ENCODE assay signal across 9 mouse cellular contexts in the genomic region with DNA sequence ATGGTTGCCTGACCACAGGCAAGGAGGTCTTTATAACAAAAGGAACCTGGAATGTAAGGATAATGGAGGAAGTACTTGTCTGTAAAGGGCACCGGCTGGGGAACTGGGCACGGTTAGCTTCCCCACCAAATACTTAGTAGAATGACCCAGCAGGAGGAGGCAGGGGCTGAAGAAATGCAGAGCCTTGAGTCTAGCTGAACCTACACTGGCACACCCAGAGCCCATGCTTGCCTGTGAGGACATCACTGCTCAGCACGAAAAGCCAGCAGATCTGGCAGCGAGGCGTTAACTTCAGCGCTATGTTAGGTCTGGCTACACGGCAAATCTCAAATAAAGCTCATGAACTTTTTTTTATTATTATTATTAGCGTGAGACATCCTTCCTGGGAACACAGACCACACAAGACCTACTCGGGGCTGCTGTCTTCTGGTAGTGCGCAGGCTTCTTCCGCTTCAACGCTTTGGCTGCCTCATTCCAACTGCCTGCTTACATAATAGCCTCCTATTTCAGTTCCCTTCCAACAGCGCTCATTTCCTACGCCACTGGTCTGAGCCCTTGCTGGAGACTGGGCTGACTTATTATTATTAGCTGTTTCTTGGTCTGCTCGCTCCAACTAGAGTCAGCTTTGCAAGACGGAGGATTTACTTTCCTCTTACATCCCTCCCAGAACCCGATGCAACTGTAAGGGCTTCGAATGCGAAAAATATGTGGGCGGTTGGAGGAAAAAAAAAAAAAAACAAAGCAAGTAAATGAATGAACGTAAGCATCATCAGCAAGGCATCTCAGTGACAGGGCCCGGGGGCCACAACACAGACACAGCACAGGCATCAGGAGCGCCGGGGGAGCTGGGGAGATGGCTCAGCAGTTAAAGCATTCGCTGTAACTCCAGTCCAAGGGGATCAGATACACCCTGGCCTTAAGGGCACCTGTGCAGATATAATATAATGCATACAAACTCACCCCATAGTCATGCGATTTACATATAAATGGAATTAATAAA.
DNase-seq lines count a peak whose midpoint lies in the region; ATAC-seq lines count a peak whose summit lies in the region.
"Had no signal": no experiment of that assay in that cellular context is flagged by ENCODE, and none has a peak within 500 bp of the region (broad histone marks: within the 10 kb centered on the region; RNA-seq: fewer than 3 reads in every experiment).

No protein-coding gene starts in this region.

- H3K27me3 ChIP-seq in kidney, embryonic 14.5 days (ENCODE audit: control insufficient read depth, insufficient read depth, low read length) = no peaks in the 10 kb centered on the region
- peaks cover 4% of the 10 kb centered on the region; the same call in 1 of the 2 replicates for H3K27me3 ChIP-seq in embryonic facial prominence, embryonic 13.5 days
- H3K27me3 ChIP-seq in midbrain, embryonic 14.5 days (ENCODE audit: control insufficient read depth, insufficient read depth, low read length) = no peaks in the 10 kb centered on the region

- no peak overlapping the region for H3K27ac ChIP-seq in kidney, embryonic 14.5 days (ENCODE audit: low read depth, low read length)
- H3K27ac ChIP-seq in embryonic facial prominence, embryonic 13.5 days = peak overlapping the region; percentile 49; the same call in 1 of the 2 replicates
- no peak overlapping the region for H3K27ac ChIP-seq in midbrain, embryonic 14.5 days (replicated peaks; ENCODE audit: low read depth, low read length)

- H3K9me3 ChIP-seq in kidney, embryonic 14.5 days (ENCODE audit: control insufficient read depth, low read length) = no peaks in the 10 kb centered on the region
- H3K9me3 ChIP-seq in embryonic facial prominence, embryonic 13.5 days = no peaks in the 10 kb centered on the region
- no peaks in the 10 kb centered on the region for H3K9me3 ChIP-seq in midbrain, embryonic 14.5 days (ENCODE audit: control insufficient read depth, low read length)

- peaks cover 8% of the 10 kb centered on the region; the same call in 1 of the 2 replicates for H3K4me1 ChIP-seq in kidney, embryonic 14.5 days (ENCODE audit: control insufficient read depth, insufficient read depth, low read length)
- peaks cover 65% of the 10 kb centered on the region for H3K4me1 ChIP-seq in embryonic facial prominence, embryonic 13.5 days
- H3K4me1 ChIP-seq in midbrain, embryonic 14.5 days (ENCODE audit: control insufficient read depth, insufficient read depth, low read length) = no peaks in the 10 kb centered on the region; the same call in 1 of the 2 replicates

- H3K36me3 ChIP-seq in kidney, embryonic 14.5 days (ENCODE audit: control insufficient read depth, insufficient read depth, low read length) = no peaks in the 10 kb centered on the region
- no peaks in the 10 kb centered on the region for H3K36me3 ChIP-seq in embryonic facial prominence, embryonic 13.5 days
- H3K36me3 ChIP-seq in midbrain, embryonic 14.5 days (ENCODE audit: control insufficient read depth, insufficient read depth, low read length) = no peaks in the 10 kb centered on the region
- H3K36me3 ChIP-seq: G1E had no signal

- H3K9ac ChIP-seq in kidney, embryonic 14.5 days (ENCODE audit: low read depth, low read length) = no peak overlapping the region
- H3K9ac ChIP-seq in embryonic facial prominence, embryonic 13.5 days = no peak overlapping the region
- no peak overlapping the region for H3K9ac ChIP-seq in midbrain, embryonic 14.5 days (replicated peaks; ENCODE audit: low read length)

- ATAC-seq in kidney, embryonic 14.5 days (ENCODE audit: low FRiP score, low TSS enrichment) = no peak
- ATAC-seq in embryonic facial prominence, embryonic 13.5 days (ENCODE audit: insufficient number of reproducible peaks, insufficient read depth, low FRiP score, low TSS enrichment, low read depth) = no peak
- ATAC-seq in midbrain, embryonic 14.5 days (ENCODE audit: low FRiP score, low TSS enrichment) = no peak

- no peak overlapping the region for H3K4me3 ChIP-seq in kidney, embryonic 14.5 days (ENCODE audit: low read length)
- H3K4me3 ChIP-seq in embryonic facial prominence, embryonic 13.5 days = no peak overlapping the region
- H3K4me3 ChIP-seq in midbrain, embryonic 14.5 days (replicated peaks; ENCODE audit: low read depth, low read length) = no peak overlapping the region

- 63% methylated on average over 26 of the region's 26 CpGs for WGBS in kidney, embryonic 14.5 days
- 44% methylated on average over 26 of the region's 26 CpGs for WGBS in embryonic facial prominence, embryonic 13.5 days
- 64% methylated on average over 26 of the region's 26 CpGs for WGBS in midbrain, embryonic 14.5 days

- peak; percentile 38 for DNase-seq in kidney, adult 11 months
- DNase-seq in induced T-regulatory cell, adult 2 months (ENCODE audit: low read depth) = peak; percentile 59
- DNase-seq in left cerebral cortex, adult 9 months (ENCODE audit: low spot score in 2 of 2) = peak; percentile 59 to 79
- DNase-seq in midbrain, embryonic 14.5 days = peak; percentile 52
- peak; percentile 31 for DNase-seq in thymus, postnatal 4 days
- no peak for DNase-seq in urinary bladder, adult 18-20 months (ENCODE audit: low spot score in 2 of 2)

- H3K4me2 ChIP-seq in kidney, embryonic 14.5 days (replicated peaks; ENCODE audit: low read depth, low read length) = no peak overlapping the region
- H3K4me2 ChIP-seq in embryonic facial prominence, embryonic 13.5 days = peak overlapping the region; percentile 21
- H3K4me2 ChIP-seq in midbrain, embryonic 14.5 days (ENCODE audit: low read length) = peak overlapping the region; percentile 4; the same call in 1 of the 2 replicates

Comparison
In these comparisons a context has a peak if more than half of its experiments do, and no peak if none do; other contexts are left out.
1. DNase-seq: peak in kidney, adult 11 months (single experiment), induced T-regulatory cell, adult 2 months (single experiment), left cerebral cortex, adult 9 months (2 of 2), midbrain, embryonic 14.5 days (single experiment) and thymus, postnatal 4 days (single experiment); none in urinary bladder, adult 18-20 months (0 of 2).